32 mouse cellular contexts compared by ENCODE assay signal in the genomic region with DNA sequence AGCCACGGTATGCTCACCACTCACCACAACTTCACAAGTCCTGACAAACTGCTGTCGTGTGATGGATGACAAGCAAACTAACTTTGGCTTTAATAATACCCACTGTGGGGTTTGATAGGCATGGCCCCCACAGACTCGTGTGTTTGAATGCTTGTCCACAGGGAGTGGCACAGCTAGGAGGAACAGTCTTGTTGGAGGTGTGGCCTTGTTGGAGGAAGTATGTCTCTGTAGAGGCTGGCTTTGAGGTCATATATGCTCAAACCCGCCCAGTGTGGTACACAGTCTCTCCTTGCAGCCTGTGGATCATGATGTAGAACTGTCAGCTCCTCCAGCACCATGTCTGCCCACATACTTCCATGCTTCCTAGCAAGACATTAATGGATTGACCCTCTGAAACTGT. TPM values are rescaled to one million over a fixed set of nuclear protein-coding genes. Genes with fewer than 3 reads are reported as not detected.
DNase-seq lines count a peak whose midpoint lies in the region; ATAC-seq and TF ChIP-seq lines count a peak whose summit lies in the region.
"Had no signal": no experiment of that assay in that cellular context is flagged by ENCODE, and none has a peak within 500 bp of the region (broad histone marks: within the 10 kb centered on the region; RNA-seq: fewer than 3 reads in every experiment).

No protein-coding gene starts in this region.

- peak; percentile 19 for DNase-seq in 3T3-L1 (ENCODE audit: low read depth, low spot score)
- peak; percentile 36 for DNase-seq in MEL (ENCODE audit: low read depth, low spot score)
- DNase-seq: adrenal gland, adult 2 months; adrenal gland, postnatal 14 days; cerebellum, adult 11 months; cerebellum, adult 2 months; cerebellum, adult 9-11 months; cerebellum, postnatal 25 days; embryo, embryonic 11 days; forebrain, postnatal 0 days; gastrocnemius, adult 2 months; gastrocnemius, postnatal 14 days; heart, adult 18-20 months; heart, postnatal 10 days; heart, postnatal 4 days had no signal

- H3K9me3 ChIP-seq in MEL (replicated peaks; ENCODE audit: insufficient read depth, low read length) = no peaks in the 10 kb centered on the region
- no peaks in the 10 kb centered on the region for H3K9me3 ChIP-seq in forebrain, embryonic 16.5 days (ENCODE audit: control insufficient read depth, low read length)
- H3K9me3 ChIP-seq: embryonic facial prominence, embryonic 10.5 days; embryonic facial prominence, embryonic 13.5 days; forebrain, embryonic 10.5 days; forebrain, embryonic 13.5 days; heart, embryonic 12.5 days; heart, embryonic 15.5 days had no signal

- TF ChIP-seq POLR2A in MEL (IDR thresholded peaks at IDR 0.05; ENCODE audit: control insufficient read depth in 1 of 2, insufficient read depth in 1 of 2, low read depth in 1 of 2, low read length in 2 of 2, poor library complexity in 1 of 2) = no peak

- TF ChIP-seq EP300 in MEL (IDR thresholded peaks at IDR 0.05; ENCODE audit: low read depth in 1 of 2, low read length in 2 of 2) = no peak

- peaks cover 0 to 1% of the 10 kb centered on the region in 2 experiments; a peak in 1 of 4 replicates for H3K4me1 ChIP-seq in MEL (ENCODE audit: control insufficient read depth in 1 of 2, insufficient read depth in 2 of 2, low read length in 2 of 2)
- H3K4me1 ChIP-seq in forebrain, embryonic 16.5 days (replicated peaks; ENCODE audit: control insufficient read depth, insufficient read depth, low read length) = no peaks in the 10 kb centered on the region
- H3K4me1 ChIP-seq: embryonic facial prominence, embryonic 10.5 days; embryonic facial prominence, embryonic 13.5 days had no signal

- H3K4me2 ChIP-seq in forebrain, embryonic 16.5 days (ENCODE audit: low read length) = no peak overlapping the region
- H3K4me2 ChIP-seq: embryonic facial prominence, embryonic 13.5 days; forebrain, embryonic 13.5 days; heart, embryonic 12.5 days; heart, embryonic 15.5 days; hindbrain, embryonic 14.5 days had no signal

- no peak for TF ChIP-seq CTCF in MEL (IDR thresholded peaks at IDR 0.05 in 2 of 3, conservative IDR thresholded peaks at IDR 0.05 in 1 of 3; ENCODE audit: control insufficient read depth in 1 of 3, insufficient read depth in 1 of 3, low read depth in 2 of 3, low read length in 3 of 3, poor library complexity in 1 of 3, severe bottlenecking in 1 of 3)

- TF ChIP-seq RAD21 in MEL (IDR thresholded peaks at IDR 0.05; ENCODE audit: low read depth, low read length) = no peak

- no peak overlapping the region for H3K27ac ChIP-seq in MEL (ENCODE audit: control insufficient read depth, low read depth, low read length)
- H3K27ac ChIP-seq in forebrain, embryonic 16.5 days (ENCODE audit: low read length) = no peak overlapping the region
- H3K27ac ChIP-seq: embryonic facial prominence, embryonic 10.5 days; embryonic facial prominence, embryonic 13.5 days; forebrain, embryonic 10.5 days; forebrain, embryonic 13.5 days; gastrocnemius, adult 2 months; heart, embryonic 15.5 days; hindbrain, embryonic 14.5 days had no signal

- H3K27me3 ChIP-seq in MEL (ENCODE audit: control insufficient read depth in 1 of 2, insufficient read depth in 2 of 2, low read length in 2 of 2) = no peaks in the 10 kb centered on the region
- H3K27me3 ChIP-seq in forebrain, embryonic 16.5 days (replicated peaks; ENCODE audit: control insufficient read depth, insufficient read depth, low read length) = no peaks in the 10 kb centered on the region
- H3K27me3 ChIP-seq: embryonic facial prominence, embryonic 13.5 days; forebrain, embryonic 13.5 days; heart, embryonic 12.5 days; heart, embryonic 15.5 days had no signal

- peak; percentile 67 for ATAC-seq in granulocyte monocyte progenitor cell, adult 5-6 weeks (replicated peaks; ENCODE audit: poor library complexity, severe bottlenecking)
- ATAC-seq in monocyte, adult 5-6 weeks (replicated peaks; ENCODE audit: insufficient number of reproducible peaks, low FRiP score, low TSS enrichment, poor library complexity, severe bottlenecking) = peak; percentile 82
- ATAC-seq in forebrain, embryonic 16.5 days = no peak
- ATAC-seq in inflammation-experienced regulatory T-cells, adult 6 months = no peak
- ATAC-seq: forebrain, embryonic 13.5 days; forebrain, postnatal 0 days had no signal

- no peak overlapping the region for H3K9ac ChIP-seq in MEL (ENCODE audit: control insufficient read depth, low read depth, low read length, poor library complexity, severe bottlenecking)
- H3K9ac ChIP-seq in forebrain, embryonic 16.5 days (replicated peaks; ENCODE audit: low read depth, low read length) = no peak overlapping the region
- H3K9ac ChIP-seq: embryonic facial prominence, embryonic 13.5 days; forebrain, embryonic 13.5 days; forebrain, postnatal 0 days; heart, embryonic 12.5 days; heart, embryonic 15.5 days; hindbrain, embryonic 14.5 days had no signal

- no peaks in the 10 kb centered on the region for H3K79me2 ChIP-seq in MEL (ENCODE audit: control insufficient read depth, insufficient read depth, low read length, poor library complexity)

- no peak overlapping the region for H3K4me3 ChIP-seq in MEL (ENCODE audit: control insufficient read depth in 1 of 2, insufficient read depth in 1 of 2, low read depth in 2 of 2, low read length in 2 of 2)
- no peak overlapping the region for H3K4me3 ChIP-seq in forebrain, embryonic 16.5 days (replicated peaks; ENCODE audit: low read length)
- H3K4me3 ChIP-seq: embryonic facial prominence, embryonic 10.5 days; embryonic facial prominence, embryonic 13.5 days; forebrain, embryonic 10.5 days; forebrain, embryonic 13.5 days; gastrocnemius, adult 2 months; heart, embryonic 12.5 days; heart, embryonic 15.5 days had no signal

- WGBS in forebrain, embryonic 16.5 days = 90% methylated on average over 4 of the region's 4 CpGs

- no peaks in the 10 kb centered on the region; a peak in 1 of 4 replicates for H3K36me3 ChIP-seq in MEL (ENCODE audit: control insufficient read depth in 1 of 2, insufficient read depth in 2 of 2, low read length in 2 of 2)
- no peaks in the 10 kb centered on the region for H3K36me3 ChIP-seq in forebrain, embryonic 16.5 days (ENCODE audit: control insufficient read depth, insufficient read depth)

TF ChIP-seq in MEL, 35 proteins besides CTCF, POLR2A, EP300 and RAD21:
- no peak for TF ChIP-seq TAL1 (IDR thresholded peaks at IDR 0.05; ENCODE audit: low read length)

RNA-seq across cellular contexts. Expression of gene Gm49361, which starts 27.7 kb away (rescaled TPM):
- not detected in 2 replicates for total RNA-seq in MEL (2012; rRNA removed)
- polyA plus RNA-seq in MEL (2012; ENCODE audit: insufficient read depth in 1 of 2, insufficient read length in 2 of 2, low read depth in 1 of 2, low replicate concordance in 2 of 2, missing spikeins in 1 of 2) = not detected
- not detected in 2 replicates for total RNA-seq in granulocyte monocyte progenitor cell, adult 5-6 weeks (2014; fragmentation: Nextera tagmentation)
- total RNA-seq in granulocyte monocyte progenitor cell, adult 5-6 weeks (2017) = not detected in 2 replicates
- total RNA-seq in monocyte, adult 5-6 weeks (2017) = 0.58 TPM in 1 of 3 replicates, not detected in the others
- not detected in 2 replicates for polyA plus RNA-seq in forebrain, embryonic 16.5 days (2015; fragmentation: Nextera tagmentation; extraction: Ambion mirVana)
- polyA plus RNA-seq in inflammation-experienced regulatory T-cells, adult 6 months (2017; shearing (Covaris generic)) = not detected
- total RNA-seq: ES-E14; forebrain, postnatal 0 days; gastrocnemius, adult 2 months had no signal
- polyA plus RNA-seq: adrenal gland, adult 2 months; cerebellum, adult 2 months; cortical plate, adult 2 months; embryonic facial prominence, embryonic 10.5 days; embryonic facial prominence, embryonic 13.5 days; forebrain, embryonic 10.5 days; forebrain, embryonic 13.5 days; forebrain, postnatal 0 days; frontal cortex, adult 2 months; heart, embryonic 12.5 days; heart, embryonic 15.5 days; hindbrain, embryonic 11.5 days; hindbrain, embryonic 14.5 days; hindbrain, postnatal 0 days; intestine, embryonic 14.5 days had no signal

RNA-seq across cellular contexts. Expression of gene Lats2, which starts 39.9 kb away (rescaled TPM):
- total RNA-seq in MEL (2012; rRNA removed) = 0.98 and 1.1 TPM in 2 replicates
- 1 to 10 TPM in 1 of 2 experiments, not detected in 1; 2.6 TPM for polyA plus RNA-seq in MEL (2012; ENCODE audit: insufficient read depth in 1 of 2, insufficient read length in 2 of 2, low read depth in 1 of 2, low replicate concordance in 2 of 2, missing spikeins in 1 of 2)
- 14.3 and 22.9 TPM in 2 replicates for total RNA-seq in granulocyte monocyte progenitor cell, adult 5-6 weeks (2014; fragmentation: Nextera tagmentation)
- total RNA-seq in granulocyte monocyte progenitor cell, adult 5-6 weeks (2017) = 10.3 TPM in 2 replicates
- total RNA-seq in monocyte, adult 5-6 weeks (2017) = 68.5 to 76.5 TPM (median 75.4 TPM) in 3 replicates
- polyA plus RNA-seq in forebrain, embryonic 16.5 days (2015; fragmentation: Nextera tagmentation; extraction: Ambion mirVana) = 7.9 and 8.9 TPM in 2 replicates
- 10 to 100 TPM; 13.0 to 23.0 (median 20.1) TPM for polyA plus RNA-seq in inflammation-experienced regulatory T-cells, adult 6 months (2017; shearing (Covaris generic))

RNA-seq across cellular contexts. Expression of gene Xpo4, which starts 53.0 kb away (rescaled TPM):
- total RNA-seq in MEL (2012; rRNA removed) = 45.6 and 46.5 TPM in 2 replicates
- polyA plus RNA-seq in MEL (2012; ENCODE audit: insufficient read depth in 1 of 2, insufficient read length in 2 of 2, low read depth in 1 of 2, low replicate concordance in 2 of 2, missing spikeins in 1 of 2) = 10 to 100 TPM in 1 of 2 experiments, not detected in 1; 32.3 TPM
- 23.6 and 30.4 TPM in 2 replicates for total RNA-seq in granulocyte monocyte progenitor cell, adult 5-6 weeks (2014; fragmentation: Nextera tagmentation)
- total RNA-seq in granulocyte monocyte progenitor cell, adult 5-6 weeks (2017) = 39.3 and 41.7 TPM in 2 replicates
- total RNA-seq in monocyte, adult 5-6 weeks (2017) = 31.5 to 36.8 TPM (median 34.4 TPM) in 3 replicates
- polyA plus RNA-seq in forebrain, embryonic 16.5 days (2015; fragmentation: Nextera tagmentation; extraction: Ambion mirVana) = 13.1 and 13.8 TPM in 2 replicates
- polyA plus RNA-seq in inflammation-experienced regulatory T-cells, adult 6 months (2017; shearing (Covaris generic)) = 10 to 100 TPM; 24.6 to 32.2 (median 29.7) TPM

Comparison
In these comparisons a context has a peak if more than half of its experiments do, and no peak if none do; other contexts are left out.
1. ATAC-seq: peak in granulocyte monocyte progenitor cell, adult 5-6 weeks (single experiment) and monocyte, adult 5-6 weeks (single experiment); none in forebrain, embryonic 16.5 days (single experiment) and inflammation-experienced regulatory T-cells, adult 6 months (single experiment).